Mouse (Mus musculus): Measurements from ENCODE around the gene Serinc4.

GRCm38 (mm10) chr2:121396624-121397023 lies 60.0 kb downstream of the Serinc4 start:
- TF ChIP-seq MAFK (IDR thresholded peaks at IDR 0.05; ENCODE audit: insufficient read depth, low read depth, low read length) (no peak), ZNF384 (IDR thresholded peaks at IDR 0.05; ENCODE audit: low read depth, low read length) (no peak), ZC3H11A (IDR thresholded peaks at IDR 0.05; ENCODE audit: borderline replicate concordance, low read depth, low read length) (peak; percentile 55; the same call in 1 of the 2 replicates), CHD2 (IDR thresholded peaks at IDR 0.05; ENCODE audit: low read depth, low read length) (no peak)

Measured in ES-E14 (cell line).